Mouse (Mus musculus) lung, postnatal 0 days (tissue): Measurements from ENCODE around the gene Rapsn. TPM values are rescaled to one million over a fixed set of nuclear protein-coding genes. Genes with fewer than 3 reads are reported as not detected.

Experiments
- ATAC-seq: fragments of 200-750 bp; cut with Nextera tagmentation; 2 replicates; pipeline ENCODE4 v1.8.0; 2017; ENCODE audit warnings: moderate library complexity
- DNase-seq: peaks from one replicate; pipeline ENCODE4 v3.0.0-alpha.2; 2016; ENCODE audit warnings: low spot score
- H3K27ac ChIP-seq: fragments of 300-500 bp; sonication (generic); 2 replicates; pipeline ENCODE4 v1.5.1; 2014; ENCODE audit warnings: antibody characterized with exemption, mild to moderate bottlenecking, low read length, mixed read lengths
- H3K27me3 ChIP-seq: fragments of 300-500 bp; sonication (generic); replicated peaks from 2 replicates; pipeline ENCODE4 v1.6.1; 2014; ENCODE audit warnings: low read length, mixed read lengths; ENCODE audit not compliant: insufficient read depth
- H3K36me3 ChIP-seq: fragments of 300-500 bp; sonication (generic); 2 replicates; pipeline ENCODE4 v1.6.1; 2014; ENCODE audit warnings: low read length, mixed read lengths; ENCODE audit not compliant: insufficient read depth
- H3K4me1 ChIP-seq: fragments of 300-500 bp; sonication (generic); 2 replicates; pipeline ENCODE4 v1.6.1; 2014; ENCODE audit warnings: antibody characterized with exemption, low read depth, low read length, mixed read lengths; ENCODE audit not compliant: insufficient read depth
- H3K4me2 ChIP-seq: fragments of 300-500 bp; sonication (generic); replicated peaks from 2 replicates; pipeline ENCODE4 v1.6.1; 2014; ENCODE audit warnings: low read depth, mild to moderate bottlenecking, low read length, moderate library complexity, mixed read lengths
- H3K4me3 ChIP-seq: fragments of 300-500 bp; sonication (generic); 2 replicates; pipeline ENCODE4 v1.5.1; 2014; ENCODE audit warnings: low read depth, low read length
- H3K9ac ChIP-seq: fragments of 300-500 bp; sonication (generic); replicated peaks from 2 replicates; pipeline ENCODE4 v1.6.1; 2014; ENCODE audit warnings: low read depth, mild to moderate bottlenecking
- H3K9me3 ChIP-seq: fragments of 300-500 bp; sonication (generic); 2 replicates; pipeline ENCODE4 v1.6.1; 2016; ENCODE audit warnings: low read length, mixed read lengths
- CTCF ChIP-seq: IDR thresholded peaks from 2 replicates; pipeline ENCODE4 v1.5.1; 2016; ENCODE audit warnings: antibody characterized with exemption, mild to moderate bottlenecking
- EP300 ChIP-seq: IDR thresholded peaks from 2 replicates; pipeline ENCODE4 v1.6.1; 2016; ENCODE audit warnings: antibody characterized with exemption, mild to moderate bottlenecking, control low read depth
- WGBS: fragments of 180-500 bp; shearing (Covaris S2); extraction: QIAGEN DNeasy Blood & Tissue Kit; methylation state at CpG from one replicate; pipeline ENCODE4 v1.1.7; 2014; 5-methylcytosine and 5-hydroxymethylcytosine counted together
- polyA plus RNA-seq: library from polyadenylated mRNA; unstranded; fragments of >200 nt; fragmentation: Nextera tagmentation; extraction: Ambion mirVana; gene quantifications from 2 replicates; pipeline ENCODE4 v1.2.1, GENCODE M21; 2015

The Rapsn gene
- polyA plus RNA-seq, 1 experiment from 2014 or later = 0.84 TPM

DNA sequence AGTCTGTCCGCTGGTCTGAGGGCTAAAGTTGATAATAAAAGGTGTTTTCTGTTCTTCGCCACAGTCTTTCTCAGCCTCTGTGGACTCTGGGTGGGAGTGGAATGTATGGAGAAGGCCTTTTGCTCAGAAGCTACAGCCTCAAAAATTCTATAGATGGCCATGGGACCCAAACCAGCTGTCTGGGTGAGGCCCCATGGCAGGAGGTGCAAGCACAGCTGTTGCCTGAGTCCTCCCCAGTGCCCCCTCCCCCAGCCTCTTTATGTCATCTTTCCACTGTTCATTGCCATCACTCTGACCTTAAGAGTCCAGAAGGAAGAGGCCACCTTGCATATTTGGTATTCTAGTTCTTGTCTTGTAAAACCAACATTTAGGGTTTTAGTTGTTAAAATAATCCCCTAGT, 24.0 kb downstream of the Rapsn start:
- 94% methylated on average over 2 of the region's 2 CpGs for WGBS
- DNase-seq (no peak), ATAC-seq (no peak)
- no peak for TF ChIP-seq EP300
- no peak for TF ChIP-seq CTCF
- Histone ChIP-seq H3K27me3 (no peaks in the 10 kb centered on the region), H3K9me3 (no peaks in the 10 kb centered on the region), H3K4me2 (no peak overlapping the region), H3K27ac (no peak overlapping the region), H3K4me1 (peaks cover 6% of the 10 kb centered on the region), H3K9ac (no peak overlapping the region), H3K36me3 (peaks cover 55% of the 10 kb centered on the region), H3K4me3 (no peak overlapping the region)

DNA sequence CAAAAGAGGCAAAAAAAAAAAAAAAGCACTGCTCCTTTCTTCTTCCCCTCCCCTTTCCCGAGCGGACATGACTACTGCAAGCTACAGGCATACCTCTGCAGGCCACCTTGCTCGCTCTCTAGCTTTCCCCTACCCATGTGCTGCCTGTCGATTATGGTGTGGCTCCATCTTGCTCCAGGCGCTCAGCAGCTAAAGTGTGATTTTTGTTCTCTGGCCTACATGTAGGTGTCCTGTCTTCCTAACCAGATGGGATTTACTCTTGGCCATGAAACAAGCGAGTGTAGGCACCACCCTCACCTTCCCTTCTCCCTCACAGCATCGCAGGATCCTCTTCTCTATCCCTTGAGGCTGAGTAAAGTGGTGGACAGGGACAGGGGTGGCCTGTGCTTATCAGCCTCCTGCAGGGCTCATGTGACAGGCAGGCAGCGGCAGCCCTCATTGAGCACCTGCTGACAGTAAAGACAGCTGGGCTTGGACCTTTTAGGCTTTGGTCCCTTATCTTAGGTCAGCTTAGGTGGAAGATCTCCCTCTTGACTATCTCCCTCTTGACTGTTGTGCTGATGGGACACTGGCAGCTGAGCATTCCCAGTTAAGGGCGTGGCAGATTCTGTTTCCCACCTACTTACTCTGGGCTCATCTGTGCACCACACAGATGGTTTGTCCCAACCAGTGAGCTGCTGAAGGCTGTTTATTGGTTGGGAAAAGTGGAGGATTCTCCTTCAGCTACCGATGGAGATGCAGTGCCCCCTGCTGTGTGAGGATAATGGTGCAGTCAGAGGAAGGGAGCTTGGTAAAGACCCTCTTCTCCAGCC, 25.3 kb downstream of the Rapsn start:
- ATAC-seq = peak; percentile 43

DNA sequence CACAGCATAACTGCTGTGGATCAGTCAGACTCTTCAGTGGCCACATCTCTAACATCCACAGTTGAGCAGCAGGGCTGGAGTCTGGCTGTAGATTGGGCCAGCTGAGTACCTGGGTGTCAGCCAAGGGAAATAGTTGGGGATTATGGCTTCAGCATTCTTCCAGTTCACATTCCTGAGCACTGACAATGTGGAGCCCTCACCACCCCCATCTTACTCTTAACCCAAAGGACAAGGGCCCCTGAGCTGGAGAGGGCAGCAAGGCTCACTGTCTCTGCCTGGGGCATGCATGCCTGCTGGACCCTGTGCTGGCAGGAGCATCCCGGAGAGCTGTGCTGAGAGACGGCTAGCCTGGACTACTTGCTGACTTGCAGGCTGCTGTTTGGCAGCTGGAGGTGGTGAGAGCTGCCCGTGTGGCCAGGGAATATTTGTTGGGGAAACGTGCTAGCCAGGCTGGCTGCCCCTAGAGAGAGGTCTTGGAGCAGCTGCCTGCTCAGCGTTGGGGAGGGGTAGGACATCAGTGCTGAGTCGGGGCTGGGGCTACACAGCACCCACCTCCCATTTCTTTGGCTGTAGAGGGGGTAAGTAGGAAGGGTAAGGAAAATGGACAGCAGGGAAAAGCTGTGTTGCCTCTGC, 26.5 kb downstream of the Rapsn start:
- 69% methylated on average over 6 of the region's 6 CpGs for WGBS
- peak; percentile 51 for ATAC-seq
- no peak for TF ChIP-seq CTCF
- TF ChIP-seq EP300 = no peak

More for the DNA sequence above, 25.3 kb downstream of the Rapsn start:
- TF ChIP-seq CTCF (peak; percentile 82), EP300 (no peak)
- Histone ChIP-seq H3K4me1 (no peaks in the 10 kb centered on the region), H3K9ac (no peak overlapping the region), H3K4me3 (no peak overlapping the region), H3K27ac (no peak overlapping the region), H3K4me2 (no peak overlapping the region), H3K27me3 (no peaks in the 10 kb centered on the region), H3K9me3 (no peaks in the 10 kb centered on the region), H3K36me3 (peaks cover 49% of the 10 kb centered on the region)
- peak; percentile 37 for DNase-seq
- 76% methylated on average over 10 of the region's 10 CpGs for WGBS

DNA sequence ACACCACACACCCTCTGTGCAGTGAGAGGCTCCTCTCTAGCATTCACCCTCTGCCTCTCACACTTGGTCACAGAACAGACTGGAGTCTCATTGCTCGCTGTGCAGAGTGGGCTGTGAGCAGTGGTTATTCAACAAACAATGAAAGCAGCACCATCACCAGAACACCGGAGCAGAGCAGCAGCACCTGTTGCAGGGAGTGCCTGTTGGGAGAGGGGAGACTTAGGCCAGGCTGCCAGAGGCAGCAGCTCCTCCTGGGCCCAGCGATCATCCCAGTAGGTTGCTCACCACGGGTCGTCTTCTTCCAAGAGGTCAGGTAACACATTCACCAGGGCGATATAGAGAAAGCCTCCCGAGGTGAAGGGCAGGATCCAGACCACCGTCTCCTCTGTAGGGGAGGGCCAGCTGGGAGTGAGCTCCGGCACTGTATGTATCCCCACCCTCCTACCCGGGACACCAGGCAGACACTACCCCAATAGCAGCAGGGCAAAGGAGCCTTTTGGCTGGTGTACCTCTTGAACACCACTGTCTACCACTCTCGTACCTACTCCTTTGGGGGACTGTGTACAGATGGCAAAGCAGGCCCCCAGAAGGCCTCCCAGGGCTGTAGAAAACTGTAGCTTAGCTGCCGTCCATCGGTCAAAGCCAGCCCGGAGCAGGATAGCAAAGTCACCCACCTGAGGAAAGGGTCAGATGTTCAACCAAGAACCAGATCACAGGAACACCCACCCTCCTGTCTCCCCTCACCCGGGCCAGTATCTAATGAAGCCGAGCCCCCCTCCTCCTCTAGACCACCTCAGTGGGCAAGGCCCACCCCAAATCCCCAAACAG, 27.6 kb downstream of the Rapsn start:
- H3K27me3 ChIP-seq = no peaks in the 10 kb centered on the region
- H3K9me3 ChIP-seq = no peaks in the 10 kb centered on the region
- H3K36me3 ChIP-seq = peaks cover 27% of the 10 kb centered on the region
- H3K27ac ChIP-seq = no peak overlapping the region
- H3K4me2 ChIP-seq = no peak overlapping the region
- no peak overlapping the region for H3K4me3 ChIP-seq
- ATAC-seq = no peak
- WGBS = 92% methylated on average over 16 of the region's 16 CpGs
- no peaks in the 10 kb centered on the region for H3K4me1 ChIP-seq
- no peak overlapping the region for H3K9ac ChIP-seq
- no peak for DNase-seq
- TF ChIP-seq EP300 = no peak
- TF ChIP-seq CTCF = no peak

More for the DNA sequence above, 26.5 kb downstream of the Rapsn start:
- DNase-seq = peak; percentile 44
- Histone ChIP-seq H3K4me1 (no peaks in the 10 kb centered on the region), H3K27ac (no peak overlapping the region; the same call in 1 of the 2 replicates), H3K36me3 (peaks cover 37% of the 10 kb centered on the region), H3K27me3 (no peaks in the 10 kb centered on the region), H3K9ac (no peak overlapping the region), H3K4me2 (no peak overlapping the region), H3K9me3 (no peaks in the 10 kb centered on the region), H3K4me3 (no peak overlapping the region)

DNA sequence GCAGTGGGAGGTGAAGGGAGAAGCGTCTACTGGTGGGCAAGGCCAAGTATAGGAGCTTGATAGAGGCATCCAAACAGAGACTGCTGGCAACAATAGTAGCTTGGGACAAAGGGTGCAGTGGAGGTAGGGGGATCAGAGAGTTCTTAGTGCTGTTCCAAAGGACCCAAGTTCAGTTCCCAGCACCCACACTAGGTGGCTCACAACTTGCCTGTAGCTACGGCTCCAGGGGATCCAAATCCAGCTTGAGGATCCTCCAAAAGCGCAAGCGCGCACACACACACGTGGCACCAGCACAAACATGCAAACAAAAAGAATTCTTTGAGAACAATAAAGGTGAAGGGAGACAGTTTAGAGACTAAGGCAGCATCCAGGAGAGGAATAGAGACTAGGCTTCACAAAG, 28.8 kb downstream of the Rapsn start:
- Histone ChIP-seq H3K9ac (no peak overlapping the region), H3K27me3 (no peaks in the 10 kb centered on the region), H3K27ac (no peak overlapping the region), H3K4me2 (no peak overlapping the region), H3K9me3 (no peaks in the 10 kb centered on the region), H3K36me3 (peaks cover 17% of the 10 kb centered on the region), H3K4me1 (peaks cover 3% of the 10 kb centered on the region; the same call in 1 of the 2 replicates), H3K4me3 (no peak overlapping the region)
- ATAC-seq (no peak), DNase-seq (no peak)
- TF ChIP-seq EP300 = no peak
- 86% methylated on average over 6 of the region's 6 CpGs for WGBS

DNA sequence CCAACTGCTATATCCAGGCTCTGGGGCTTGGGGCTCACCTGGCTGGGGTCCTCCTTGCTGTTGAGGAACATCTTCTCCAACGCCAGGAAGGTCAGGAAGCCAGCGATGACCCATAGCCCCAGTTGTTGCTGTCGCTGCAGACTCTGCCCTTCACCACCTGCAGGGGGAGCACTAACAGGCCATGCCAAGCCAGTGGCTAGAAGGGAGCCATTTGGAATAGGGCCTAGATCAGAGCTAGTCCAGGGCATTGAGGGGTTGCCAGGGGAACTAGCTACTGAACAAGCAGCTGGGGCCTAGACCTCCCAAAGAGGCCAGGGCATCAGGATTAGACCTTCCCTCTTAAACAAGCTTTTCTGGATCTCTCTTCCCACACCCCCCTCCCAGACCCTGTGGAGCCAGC, 30.1 kb downstream of the Rapsn start:
- peaks cover 3% of the 10 kb centered on the region; the same call in 1 of the 2 replicates for H3K4me1 ChIP-seq
- TF ChIP-seq EP300 (no peak), CTCF (peak; percentile 83)

More for the DNA sequence above, 30.1 kb downstream of the Rapsn start:
- Histone ChIP-seq H3K4me3 (no peak overlapping the region), H3K27me3 (no peaks in the 10 kb centered on the region), H3K36me3 (peaks cover 10% of the 10 kb centered on the region), H3K27ac (no peak overlapping the region), H3K9ac (no peak overlapping the region), H3K4me2 (no peak overlapping the region), H3K9me3 (no peaks in the 10 kb centered on the region)
- 41% methylated on average over 3 of the region's 3 CpGs for WGBS
- DNase-seq (peak; percentile 62), ATAC-seq (no peak)
